Mouse (Mus musculus) embryo, embryonic 9.5 days (tissue): ENCODE data around the gene Zmynd8.

Experiments
- DNase-seq: peaks from one replicate; pipeline ENCODE4 v3.0.0-alpha.2; 2017; ENCODE audit errors: extremely low spot score

Zmynd8 gene

GRCm38 (mm10) chr2:165751068-165751467 is 147.7 kb downstream of the Zmynd8 start:
- no peak for DNase-seq

- DNase-seq = peak; percentile 33
Observed at GRCm38 (mm10) chr2:165748426-165748825, 150.4 kb downstream of the Zmynd8 start.

- DNase-seq = no peak
Observed at GRCm38 (mm10) chr2:165747975-165748374, 150.8 kb downstream of the Zmynd8 start.

GRCm38 (mm10) chr2:165745306-165746098 is 153.3 kb downstream of the Zmynd8 start:
- no peak for DNase-seq

GRCm38 (mm10) chr2:165742210-165742786 is 156.5 kb downstream of the Zmynd8 start:
- DNase-seq = no peak

- DNase-seq = peak; percentile 26
Observed at GRCm38 (mm10) chr2:165741526-165742050, 157.2 kb downstream of the Zmynd8 start.

GRCm38 (mm10) chr2:165740982-165741381 is 157.8 kb downstream of the Zmynd8 start:
- peak; percentile 44 for DNase-seq

GRCm38 (mm10) chr2:165740381-165740780 is 158.4 kb downstream of the Zmynd8 start:
- no peak for DNase-seq

GRCm38 (mm10) chr2:165736297-165736696 is 162.5 kb downstream of the Zmynd8 start:
- no peak for DNase-seq
